Mouse (Mus musculus) forelimb bud, embryonic 11.5 days (tissue): ENCODE data around the gene D930020B18Rik.

Experiments
- DNase-seq: peaks from one replicate; pipeline ENCODE4 v3.0.0-alpha.2; 2012; ENCODE audit warnings: low read depth, low spot score

Gene D930020B18Rik

GRCm38 (mm10) chr10:121639573-121639972, 1.8 kb upstream of the D930020B18Rik start:
- DNase-seq: no peak

- peak; percentile 61 for DNase-seq
These were observed 1.0 kb upstream of the D930020B18Rik start for GRCm38 (mm10) chr10:121640150-121640930.

- DNase-seq: peak; percentile 50
These were observed 480 bp upstream of the D930020B18Rik start for GRCm38 (mm10) chr10:121640944-121641271.

- peak; percentile 50 for DNase-seq
These were observed 913 bp downstream of the D930020B18Rik start for GRCm38 (mm10) chr10:121642054-121642947.

- DNase-seq: no peak
These were observed 4.9 kb downstream of the D930020B18Rik start for GRCm38 (mm10) chr10:121646294-121646693.

- no peak for DNase-seq
These were observed 11.7 kb downstream of the D930020B18Rik start for GRCm38 (mm10) chr10:121653079-121653478.

- DNase-seq: no peak
These were observed 14.5 kb downstream of the D930020B18Rik start for GRCm38 (mm10) chr10:121655907-121656306.

- no peak for DNase-seq
These were observed 21.3 kb downstream of the D930020B18Rik start for GRCm38 (mm10) chr10:121662711-121663110.

GRCm38 (mm10) chr10:121663599-121663998, 22.2 kb downstream of the D930020B18Rik start:
- DNase-seq: no peak

- DNase-seq: no peak
These were observed 24.3 kb downstream of the D930020B18Rik start for GRCm38 (mm10) chr10:121665631-121666145.

- no peak for DNase-seq
These were observed 27.7 kb downstream of the D930020B18Rik start for GRCm38 (mm10) chr10:121669103-121669502.

- DNase-seq: no peak
These were observed 35.6 kb downstream of the D930020B18Rik start for GRCm38 (mm10) chr10:121677019-121677418.

- no peak for DNase-seq
These were observed 39.5 kb downstream of the D930020B18Rik start for GRCm38 (mm10) chr10:121680902-121681301.

- no peak for DNase-seq
These were observed 41.2 kb downstream of the D930020B18Rik start for GRCm38 (mm10) chr10:121682539-121682938.

- DNase-seq: no peak
These were observed 44.8 kb downstream of the D930020B18Rik start for GRCm38 (mm10) chr10:121686153-121686660.

GRCm38 (mm10) chr10:121687511-121687910, 46.1 kb downstream of the D930020B18Rik start:
- DNase-seq: no peak

GRCm38 (mm10) chr10:121689591-121690314, 48.4 kb downstream of the D930020B18Rik start:
- peak; percentile 80 for DNase-seq

- DNase-seq: no peak
These were observed 51.7 kb downstream of the D930020B18Rik start for GRCm38 (mm10) chr10:121692944-121693579.

- no peak for DNase-seq
These were observed 53.2 kb downstream of the D930020B18Rik start for GRCm38 (mm10) chr10:121694567-121694966.

- DNase-seq: peak; percentile 53
These were observed 60.2 kb downstream of the D930020B18Rik start for GRCm38 (mm10) chr10:121701296-121702248.
